Mouse (Mus musculus): ENCODE data around the gene Armc5.

Armc5 gene

DNA sequence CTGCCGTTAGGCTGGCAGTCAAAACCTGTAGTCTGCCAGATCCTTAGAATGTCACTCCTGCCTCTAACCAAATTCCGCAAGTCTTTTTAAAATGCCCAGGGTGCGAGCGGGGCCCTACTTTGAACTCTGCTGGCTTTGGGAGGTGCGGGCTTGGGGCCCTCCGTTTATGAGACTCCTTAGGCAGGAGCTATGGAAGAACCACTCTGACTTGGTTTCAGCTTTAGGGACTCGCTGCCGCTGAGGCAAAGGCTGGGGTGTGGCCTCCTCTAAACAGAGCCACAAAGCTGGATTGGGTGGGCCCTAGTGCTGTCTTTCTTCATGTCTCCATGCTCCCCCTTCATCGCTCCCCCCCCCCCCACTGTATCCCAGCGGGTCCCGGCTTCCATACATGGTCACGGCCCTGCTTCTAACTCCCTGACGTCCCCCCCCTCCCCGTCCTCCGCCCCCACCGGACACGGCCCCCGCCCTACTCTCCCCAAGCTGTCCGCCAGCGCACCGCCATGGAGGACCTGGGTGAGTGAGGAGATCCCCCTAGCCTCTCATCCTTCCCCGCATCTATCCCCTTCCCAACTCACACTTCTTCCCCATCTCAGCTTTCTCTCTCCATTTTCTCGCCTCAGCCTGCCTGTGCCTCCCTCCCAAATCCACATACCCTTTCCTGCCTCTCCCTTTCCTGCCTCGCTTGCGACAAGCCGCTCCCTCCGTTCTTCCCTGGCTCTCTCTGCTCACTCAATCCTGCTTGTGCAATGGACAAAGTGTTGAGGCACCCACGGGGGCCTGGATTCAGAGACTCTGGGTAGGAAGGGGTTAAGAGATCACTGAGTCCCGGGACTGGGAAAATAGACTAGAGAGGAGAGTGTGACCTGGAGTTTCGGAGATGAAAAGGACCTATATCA lies 9.6 kb downstream of the Armc5 start, which contains the start of gene Tgfb1i1:
Tgfb1i1 (plus strand) TSS at position 317 of the 896 bp plus-strand sequence.
- no peak for DNase-seq (ENCODE audit: low read depth)

DNA sequence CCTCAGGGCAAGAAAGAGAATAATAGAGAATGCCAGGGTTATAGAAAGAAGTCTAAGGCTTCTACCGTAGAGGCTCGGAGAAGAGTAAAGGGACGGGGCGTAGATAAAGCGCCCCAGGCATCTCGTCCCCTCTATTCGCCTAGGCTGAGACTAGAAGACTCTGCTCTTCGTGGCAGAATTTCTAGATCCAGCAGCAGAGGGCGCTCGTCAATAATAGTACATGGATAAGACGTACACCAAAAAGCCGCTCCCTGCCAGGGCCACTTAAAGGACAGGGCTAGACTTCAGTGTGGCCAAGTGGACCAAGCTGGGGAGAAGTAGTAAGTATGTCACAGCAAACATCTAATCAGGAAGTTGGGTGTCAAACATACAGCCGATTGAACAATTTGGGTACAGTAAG lies 10.3 kb downstream of the Armc5 start:
- DNase-seq (ENCODE audit: low read depth) = peak; percentile 84

DNA sequence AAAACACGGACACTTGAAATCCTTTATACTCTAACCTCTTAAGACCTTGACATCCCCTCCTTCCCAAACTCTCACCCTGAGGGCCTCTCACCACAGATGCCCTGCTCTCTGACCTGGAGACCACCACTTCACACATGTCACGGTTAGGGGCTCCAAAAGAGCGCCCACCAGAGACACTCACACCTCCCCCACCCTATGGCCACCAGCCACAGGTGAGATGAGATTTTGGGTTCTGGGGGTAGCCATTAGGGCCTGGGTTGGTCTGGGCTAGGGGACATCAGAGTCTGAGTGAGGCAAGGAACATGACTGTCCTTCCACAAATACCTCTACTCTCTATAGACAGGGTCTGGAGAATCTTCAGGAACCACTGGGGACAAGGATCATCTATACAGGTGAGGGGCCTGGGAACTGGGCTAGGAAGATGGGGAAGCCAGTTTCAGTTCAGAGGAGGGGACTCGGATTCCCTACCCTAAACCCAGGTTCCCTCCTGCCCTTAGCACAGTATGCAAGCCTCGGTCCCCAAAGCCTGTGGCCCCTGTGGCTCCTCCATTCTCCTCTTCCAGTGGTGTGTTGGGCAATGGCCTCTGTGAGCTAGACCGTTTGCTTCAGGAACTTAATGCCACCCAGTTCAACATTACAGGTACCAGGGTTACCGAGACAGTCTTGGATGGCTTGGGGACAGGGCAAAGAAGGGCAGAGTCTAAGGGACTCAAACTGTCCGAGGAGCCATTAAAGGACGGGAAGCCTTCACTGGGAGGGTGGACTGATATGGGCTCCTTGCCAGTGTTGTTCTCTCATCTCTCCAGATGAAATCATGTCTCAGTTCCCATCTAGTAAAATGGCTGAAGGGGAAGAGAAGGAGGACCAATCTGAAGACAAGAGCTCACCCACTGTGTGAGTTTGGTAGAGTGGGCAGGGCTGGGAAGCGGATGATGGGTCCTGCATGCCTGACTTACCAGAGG lies 11.2 kb downstream of the Armc5 start:
- DNase-seq (ENCODE audit: low read depth) = no peak

DNA sequence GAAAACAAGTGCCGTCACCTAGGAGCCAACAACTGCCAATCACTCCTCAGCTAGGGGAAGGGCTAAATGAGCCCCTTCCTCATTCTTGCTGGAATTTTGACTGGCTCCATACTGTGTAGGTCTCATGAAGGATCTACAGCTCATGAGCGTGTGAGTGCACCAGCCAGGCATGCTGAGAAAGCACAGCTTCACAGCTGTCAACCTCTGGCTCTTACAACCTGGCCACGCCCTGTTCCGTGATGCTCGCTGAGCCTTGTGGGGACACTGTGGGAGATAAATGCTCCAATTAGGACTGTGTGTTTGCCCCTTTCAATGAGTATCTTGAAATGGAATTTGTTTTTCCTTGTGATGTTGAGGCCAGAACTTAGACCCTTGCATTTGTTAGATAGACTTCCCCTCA lies 12.9 kb downstream of the Armc5 start:
- DNase-seq (ENCODE audit: low read depth) = no peak

DNA sequence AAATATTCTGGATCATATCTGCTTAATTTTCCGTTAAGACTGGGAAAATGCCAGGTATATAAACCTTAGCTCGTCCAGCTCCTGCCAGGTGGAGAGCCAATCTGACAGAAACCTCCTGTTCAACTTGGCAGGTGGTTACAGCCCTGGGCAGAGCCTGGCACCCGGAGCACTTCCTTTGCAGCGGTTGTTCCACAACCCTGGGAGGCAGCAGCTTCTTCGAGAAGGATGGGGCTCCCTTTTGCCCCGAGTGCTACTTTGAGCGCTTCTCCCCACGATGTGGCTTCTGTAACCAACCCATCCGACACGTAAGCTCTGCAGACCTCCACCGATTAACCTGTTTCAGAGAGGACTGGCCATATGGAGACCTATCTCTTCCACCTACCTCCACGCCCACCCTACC lies 14.8 kb downstream of the Armc5 start:
- DNase-seq (ENCODE audit: low read depth) = no peak

DNA sequence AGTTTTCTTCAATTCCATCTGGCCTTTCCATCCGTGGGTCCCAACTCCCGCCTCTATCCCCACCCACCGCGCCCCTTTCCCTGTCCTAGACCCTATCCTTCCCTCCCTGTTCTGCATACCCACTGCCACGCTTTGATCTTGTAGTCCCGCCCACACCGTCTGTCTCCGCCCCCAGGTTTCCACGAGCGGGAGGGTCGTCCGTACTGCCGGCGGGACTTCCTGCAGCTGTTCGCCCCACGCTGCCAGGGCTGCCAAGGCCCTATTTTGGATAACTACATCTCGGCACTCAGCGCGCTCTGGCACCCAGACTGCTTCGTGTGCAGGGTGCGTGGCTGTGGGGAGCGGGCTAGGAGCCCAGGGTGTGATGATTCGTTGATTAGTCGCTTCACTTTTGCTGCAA lies 15.5 kb downstream of the Armc5 start:
- peak; percentile 66 for DNase-seq (ENCODE audit: low read depth)

DNA sequence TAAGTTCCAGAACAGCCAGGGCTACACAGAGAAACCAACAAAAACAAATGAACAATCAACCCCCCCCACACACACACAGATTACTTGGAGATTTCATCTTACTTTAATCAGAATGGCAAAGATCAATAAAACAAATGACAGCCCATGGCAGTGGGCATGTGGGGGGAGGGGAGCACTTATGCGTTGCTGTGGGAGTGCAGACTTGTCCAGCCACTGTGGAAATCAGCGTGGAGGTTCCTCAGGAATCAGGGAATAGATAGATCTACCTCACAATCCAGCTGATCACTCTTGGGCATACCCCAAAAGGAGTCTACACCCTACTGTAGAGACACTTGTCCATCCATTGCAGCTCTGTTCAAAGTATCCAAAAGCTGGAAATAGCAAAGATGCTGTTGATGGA lies 17.8 kb downstream of the Armc5 start:
- no peak for DNase-seq (ENCODE audit: low read depth)

DNA sequence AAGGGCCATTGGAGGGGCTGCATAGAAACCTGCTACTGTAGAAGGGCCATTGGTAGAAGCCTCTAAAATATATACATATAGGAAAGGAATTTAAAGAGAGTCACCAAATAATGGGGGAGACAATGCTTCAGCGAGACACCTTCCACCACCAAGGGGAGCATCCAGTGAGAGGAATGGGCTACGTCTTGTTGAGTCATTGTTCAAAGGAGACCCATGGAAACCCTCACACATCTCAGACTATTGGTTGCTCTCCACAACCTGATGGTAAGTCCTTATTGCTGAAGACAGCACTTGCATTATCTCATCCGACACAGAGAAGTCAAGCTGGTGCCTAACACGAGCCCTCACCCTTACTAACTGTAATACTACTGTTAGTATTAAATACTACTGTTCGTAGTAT lies 18.6 kb downstream of the Armc5 start:
- no peak for DNase-seq (ENCODE audit: low read depth)

DNA sequence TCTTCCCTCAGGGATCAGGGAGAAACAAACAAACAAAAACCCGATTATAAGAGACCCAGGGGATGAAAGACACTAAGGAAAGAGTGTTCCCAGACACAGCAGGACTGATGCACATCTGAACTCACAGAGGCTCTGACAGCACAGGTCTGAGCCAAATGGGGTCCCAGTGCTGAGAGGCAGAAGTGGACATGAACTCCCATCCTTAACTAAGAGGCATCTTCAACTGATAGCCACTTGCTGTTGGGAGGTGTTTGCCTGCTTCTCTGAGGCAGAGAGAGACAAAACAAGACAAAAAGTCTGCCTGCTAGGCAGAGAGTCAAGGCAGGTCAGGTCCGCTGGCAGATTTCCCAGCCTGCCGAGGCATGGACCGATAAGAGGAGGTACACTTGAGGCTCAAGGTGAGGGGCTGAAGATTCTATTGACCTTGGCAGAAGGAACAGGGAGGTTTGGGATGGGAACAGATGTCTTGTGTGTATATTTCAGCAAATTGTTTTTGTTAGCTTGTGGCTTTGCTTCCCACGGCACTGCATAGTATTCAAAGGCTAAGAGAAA lies 19.7 kb downstream of the Armc5 start:
- DNase-seq (ENCODE audit: low read depth) = no peak

DNA sequence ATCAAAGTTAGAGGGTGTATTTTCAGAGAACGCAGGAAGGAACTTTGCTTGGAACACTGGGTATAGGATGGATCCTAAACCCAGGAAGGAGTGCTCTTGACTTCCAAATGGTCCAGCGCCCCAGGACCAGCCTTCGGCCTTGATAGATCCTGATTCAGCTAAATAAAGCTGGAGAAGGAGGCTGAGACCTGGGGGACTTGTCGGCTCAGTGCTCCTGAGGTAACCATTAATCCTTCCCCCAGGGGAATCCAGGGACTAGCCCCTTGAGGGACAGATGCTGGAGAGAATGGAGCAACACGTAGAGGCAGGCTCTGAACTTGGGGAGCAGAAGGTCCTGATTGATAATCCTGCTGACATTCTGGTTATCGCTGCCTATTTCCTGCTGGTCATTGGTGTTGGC lies 28.3 kb downstream of the Armc5 start, which contains the start of gene Slc5a2:
Slc5a2 (plus strand) TSS at position 247 of the 400 bp plus-strand sequence.
- no peak for DNase-seq (ENCODE audit: low read depth)

DNA sequence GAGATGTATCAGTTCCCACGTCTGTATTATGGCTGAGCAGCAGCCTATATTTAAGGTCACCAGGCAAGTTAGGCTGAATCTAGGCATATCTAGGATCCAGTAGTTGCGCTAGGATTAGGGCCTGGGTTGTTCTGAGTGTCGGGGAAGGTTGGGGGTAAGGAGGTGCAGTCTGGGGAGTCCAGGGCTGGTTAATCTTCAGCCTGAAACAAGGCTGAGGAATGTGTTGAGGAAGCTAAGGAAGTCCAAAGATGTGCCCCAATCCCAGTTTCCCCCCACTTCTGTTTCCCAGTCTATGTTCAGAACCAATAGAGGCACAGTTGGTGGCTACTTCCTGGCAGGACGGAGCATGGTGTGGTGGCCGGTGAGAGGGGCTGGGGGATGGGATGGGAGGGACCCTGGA lies 28.9 kb downstream of the Armc5 start:
- DNase-seq (ENCODE audit: low read depth) = no peak

DNA sequence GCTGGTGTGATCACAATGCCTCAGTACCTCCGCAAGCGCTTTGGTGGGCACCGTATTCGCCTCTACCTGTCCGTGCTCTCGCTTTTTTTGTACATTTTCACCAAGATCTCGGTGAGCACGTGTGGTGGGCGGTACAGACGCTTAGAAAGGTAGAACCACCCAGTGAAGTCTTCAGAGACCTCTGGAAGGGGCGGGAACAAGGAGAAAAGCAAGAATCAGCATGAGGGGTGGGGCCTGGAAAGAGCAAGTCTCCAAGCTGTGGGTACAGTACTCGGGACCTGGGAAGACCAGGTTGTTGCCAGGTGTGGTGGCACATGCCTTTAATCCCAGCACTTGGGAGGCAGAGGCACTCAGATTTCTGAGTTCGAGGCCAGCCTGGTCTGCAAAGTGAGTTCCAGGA lies 30.2 kb downstream of the Armc5 start:
- DNase-seq (ENCODE audit: low read depth) = no peak

DNA sequence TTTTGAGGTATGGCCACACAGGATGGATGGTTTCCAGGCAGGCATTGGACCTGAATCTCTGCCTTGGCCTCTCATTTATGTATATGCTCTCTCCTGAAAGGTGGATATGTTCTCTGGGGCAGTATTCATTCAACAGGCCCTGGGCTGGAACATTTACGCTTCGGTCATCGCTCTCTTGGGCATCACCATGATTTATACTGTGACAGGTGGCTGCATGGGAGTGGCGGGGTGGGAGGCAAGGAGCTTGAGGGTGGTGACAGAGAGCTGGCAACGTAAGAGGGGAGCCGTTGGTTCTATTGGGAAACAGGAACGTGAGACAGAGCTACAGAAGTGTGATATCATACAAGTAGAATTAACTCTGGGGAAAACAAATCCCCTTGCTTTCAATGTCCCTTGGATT lies 30.7 kb downstream of the Armc5 start:
- no peak for DNase-seq (ENCODE audit: low read depth)

DNA sequence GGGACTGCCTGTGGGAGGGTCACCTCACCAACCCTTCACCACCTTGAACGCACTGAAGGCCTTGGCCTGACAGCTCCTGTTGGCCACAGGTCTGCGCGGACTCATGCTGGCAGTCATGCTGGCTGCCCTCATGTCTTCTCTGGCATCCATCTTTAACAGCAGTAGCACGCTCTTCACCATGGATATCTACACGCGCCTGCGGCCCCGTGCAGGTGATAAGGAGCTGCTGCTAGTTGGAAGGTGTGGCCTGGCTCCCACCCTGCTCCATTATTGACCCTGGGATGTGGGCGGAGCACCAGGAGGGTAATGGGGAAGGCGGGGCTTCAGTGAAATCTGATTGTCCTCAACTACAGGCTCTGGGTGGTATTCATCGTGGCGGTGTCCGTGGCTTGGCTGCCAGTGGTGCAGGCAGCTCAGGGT lies 33.3 kb downstream of the Armc5 start:
- no peak for DNase-seq (ENCODE audit: low read depth)

DNA sequence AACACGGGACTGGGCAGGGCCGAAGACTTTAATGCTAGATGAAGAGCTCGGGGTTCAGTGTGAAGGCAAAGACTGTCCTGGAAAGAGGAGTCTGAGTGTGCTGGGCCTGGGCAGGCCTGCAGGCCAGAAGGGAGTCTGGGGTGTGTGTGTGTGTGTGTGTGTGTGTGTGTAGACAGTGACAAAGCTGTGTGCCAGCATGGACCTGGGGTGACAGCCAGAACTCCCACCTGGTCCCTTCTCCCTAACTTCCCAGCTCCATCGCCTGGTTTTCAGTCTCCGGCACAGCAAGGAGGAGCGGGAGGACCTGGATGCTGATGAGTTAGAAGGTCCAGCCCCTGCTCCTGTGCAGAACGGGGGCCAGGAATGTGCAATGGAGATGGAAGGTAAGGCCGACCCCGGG lies 34.4 kb downstream of the Armc5 start:
- no peak for DNase-seq (ENCODE audit: low read depth)

DNA sequence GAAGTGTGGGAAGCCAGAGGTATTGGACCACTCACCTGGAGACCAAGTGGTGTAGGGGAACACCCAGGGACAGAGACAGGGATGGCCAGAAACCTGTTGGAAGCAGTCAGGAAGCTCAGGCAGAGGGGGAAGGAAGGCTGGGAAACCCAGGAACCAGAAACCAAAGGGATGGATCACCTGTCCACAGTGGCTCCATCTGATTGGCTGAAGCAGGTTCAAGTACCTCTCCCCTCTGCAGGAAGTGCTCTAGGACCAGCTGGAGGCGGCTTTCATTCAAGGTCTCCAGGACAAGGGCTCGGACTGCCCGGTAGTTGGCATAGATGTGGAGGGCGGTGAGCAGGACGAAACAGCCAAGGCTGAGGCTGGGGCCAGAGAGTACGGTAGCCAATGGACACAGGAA lies 38.9 kb downstream of the Armc5 start:
- no peak for DNase-seq (ENCODE audit: low read depth)

DNA sequence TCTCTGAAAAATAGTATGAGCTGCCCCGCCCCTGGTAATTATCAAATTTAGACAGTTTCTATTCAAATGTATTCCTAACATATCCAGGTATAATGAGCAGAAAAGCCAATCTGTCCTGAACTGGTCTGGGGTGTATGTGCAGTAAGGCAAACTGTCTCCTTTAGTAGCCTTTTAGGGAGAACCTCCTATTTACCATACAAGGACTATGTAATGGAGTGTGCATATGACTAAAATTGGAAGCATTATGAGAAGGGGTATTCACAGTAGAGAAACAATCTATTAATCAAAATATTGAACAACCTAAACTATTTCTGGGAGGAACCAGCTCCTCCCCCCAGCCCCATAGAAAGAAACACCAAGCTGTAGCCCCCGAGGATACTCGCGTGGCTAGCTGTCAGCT lies 42.6 kb downstream of the Armc5 start:
- no peak for DNase-seq (ENCODE audit: low read depth)

DNA sequence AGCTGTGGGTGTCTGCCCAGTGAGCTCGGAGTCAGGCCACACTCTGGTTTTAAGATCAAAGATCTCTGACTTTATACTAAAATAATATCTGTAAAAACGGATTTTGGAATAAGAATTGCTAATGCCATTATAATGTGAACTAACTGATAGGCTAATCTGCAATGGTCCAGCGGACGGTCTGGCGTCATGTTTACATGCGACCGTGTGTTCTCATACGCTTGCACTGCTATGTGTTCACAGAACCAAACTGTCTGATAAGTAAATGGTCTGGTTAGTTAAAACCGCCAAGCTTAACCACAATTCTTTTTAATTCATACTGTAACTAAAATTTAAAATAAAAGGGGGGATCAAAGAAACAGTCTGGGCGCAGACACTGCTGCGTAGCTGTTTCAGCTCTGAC lies 44.6 kb downstream of the Armc5 start:
- no peak for DNase-seq (ENCODE audit: low read depth)

DNA sequence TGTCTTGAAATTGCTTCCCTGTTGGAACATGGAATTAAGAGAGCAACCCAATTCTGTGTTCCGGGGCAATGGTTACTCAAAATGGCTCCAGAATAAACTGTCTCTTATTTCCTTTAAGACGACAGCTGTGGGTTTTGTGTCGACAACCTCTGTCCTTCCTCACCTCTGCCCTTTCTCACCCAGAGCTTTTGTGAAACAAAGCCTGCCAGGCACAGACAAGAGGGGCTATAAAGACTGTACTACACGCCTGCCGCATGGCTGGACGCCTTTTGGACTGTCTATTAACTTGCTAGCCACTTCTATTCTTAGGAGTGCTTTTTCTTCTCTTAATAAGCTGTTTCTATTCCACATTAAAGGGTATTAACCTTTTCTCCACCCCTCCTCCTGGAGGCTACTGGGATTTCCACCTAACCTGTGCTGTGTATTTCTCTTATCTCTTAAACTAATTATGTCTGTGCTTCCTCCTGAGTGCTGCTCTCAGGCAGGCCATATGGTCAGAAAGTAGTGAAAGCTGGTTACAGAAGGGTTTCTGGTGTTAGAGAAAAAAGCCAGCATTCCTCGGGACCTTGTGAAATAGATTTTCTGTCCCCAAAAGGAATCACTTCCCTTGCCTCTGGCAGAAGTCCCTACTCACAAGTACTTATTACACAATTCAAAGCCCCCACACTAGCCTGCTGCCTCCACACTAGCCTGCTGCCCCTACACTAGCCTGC lies 45.5 kb downstream of the Armc5 start:
- DNase-seq (ENCODE audit: low read depth) = no peak

DNA sequence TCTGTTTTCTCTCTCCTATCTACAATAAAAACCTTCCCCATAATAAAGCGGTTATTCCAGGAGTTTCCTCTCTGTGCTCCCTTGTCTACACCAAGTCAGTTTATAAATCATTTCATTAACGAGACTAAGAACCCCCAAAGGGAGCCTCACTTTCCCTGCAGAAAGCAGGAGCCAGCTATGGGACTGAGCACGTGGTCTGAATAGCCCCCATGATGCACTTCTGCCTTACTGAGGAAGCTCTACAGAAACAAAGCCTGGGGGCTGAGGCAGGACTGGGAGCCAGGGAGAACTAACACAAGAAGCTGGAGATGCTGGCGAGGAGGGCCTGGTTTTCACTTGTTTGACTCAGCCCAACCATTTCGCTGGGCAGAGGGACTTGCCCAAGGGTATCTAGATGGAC lies 46.9 kb downstream of the Armc5 start:
- DNase-seq (ENCODE audit: low read depth) = no peak

DNA sequence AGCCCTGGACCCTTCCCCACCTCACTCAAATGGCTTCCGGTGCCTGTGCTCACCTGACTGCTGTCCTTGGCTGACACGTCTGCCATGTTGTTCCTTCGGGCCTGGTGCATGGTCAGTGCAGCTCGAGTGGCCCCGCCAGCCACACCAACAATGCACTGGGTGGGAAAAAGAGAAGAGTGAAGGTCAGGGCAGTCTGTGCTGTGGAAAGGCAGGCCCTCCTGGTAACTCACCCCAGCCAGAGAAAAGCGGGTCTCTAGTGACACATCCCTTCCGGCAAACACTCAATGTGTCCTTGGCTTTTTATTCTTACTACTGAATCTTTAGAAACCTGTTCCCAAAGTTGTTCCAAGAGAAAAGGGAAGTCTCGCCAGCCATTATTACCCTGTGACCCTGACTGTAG lies 47.9 kb downstream of the Armc5 start:
- no peak for DNase-seq (ENCODE audit: low read depth)

Measured in naive thymus-derived CD4-positive, alpha-beta T cell, adult 2 months (primary cell).